Mouse (Mus musculus) myocyte (in vitro differentiated cells): ENCODE measurements around the gene Rassf6. TPM values are rescaled to one million over a fixed set of nuclear protein-coding genes. Genes with fewer than 3 reads are reported as not detected.

Experiments used
- H3K27me3 ChIP-seq: one replicate; pipeline ENCODE4 v1.6.1; 2011; ENCODE audit not compliant: control insufficient read depth, insufficient read depth, insufficient read length
- H3K36me3 ChIP-seq: one replicate; pipeline ENCODE4 v1.6.1; 2011; ENCODE audit not compliant: control insufficient read depth, insufficient read depth
- H3K4me2 ChIP-seq: one replicate; pipeline ENCODE4 v1.6.1; 2011; ENCODE audit warnings: low read depth, control low read depth
- H3K4me3 ChIP-seq: one replicate; pipeline ENCODE4 v1.5.1; 2011; ENCODE audit warnings: mild to moderate bottlenecking, control low read depth, moderate library complexity
- H3K79me2 ChIP-seq: one replicate; pipeline ENCODE4 v1.6.1; 2011; ENCODE audit not compliant: control insufficient read depth, insufficient read depth
- H3ac ChIP-seq: one replicate; pipeline ENCODE4 v1.6.1; 2011; ENCODE audit not compliant: control insufficient read depth, insufficient read length
- CEBPB ChIP-seq: IDR thresholded peaks from 2 replicates; pipeline ENCODE4 v1.6.1; 2011; ENCODE audit warnings: mild to moderate bottlenecking, moderate library complexity; ENCODE audit not compliant: poor library complexity, insufficient read depth, severe bottlenecking
- E2F4 ChIP-seq: IDR thresholded peaks from one replicate; pipeline ENCODE4 v1.6.1; 2011; ENCODE audit warnings: mild to moderate bottlenecking, control low read depth, moderate library complexity; ENCODE audit not compliant: insufficient read depth
- MAX ChIP-seq: IDR thresholded peaks from one replicate; pipeline ENCODE4 v1.6.1; 2011; ENCODE audit warnings: low read depth, mild to moderate bottlenecking, control low read depth
- MYOD1 ChIP-seq, 3 experiments: IDR thresholded peaks; one replicate each; pipeline ENCODE4 v1.6.1; 2011; ENCODE audit warnings: control low read depth in 2 of 3, low read depth in 2 of 3, mild to moderate bottlenecking in 2 of 3, moderate library complexity in 1 of 3; ENCODE audit not compliant: insufficient read length in 2 of 3, control insufficient read depth in 1 of 3
- MYOG ChIP-seq, 3 experiments: IDR thresholded peaks; one replicate each; pipeline ENCODE4 v1.6.1; 2011; ENCODE audit warnings: control low read depth in 2 of 3, low read depth in 2 of 3, mild to moderate bottlenecking in 2 of 3; ENCODE audit not compliant: insufficient read length in 2 of 3, control insufficient read depth in 1 of 3, insufficient read depth in 1 of 3
- POLR2A ChIP-seq: IDR thresholded peaks from one replicate; pipeline ENCODE4 v1.6.1; 2011; ENCODE audit warnings: low read depth, mild to moderate bottlenecking, control low read depth, moderate library complexity; ENCODE audit not compliant: insufficient read length
- POLR2AphosphoS2 ChIP-seq: IDR thresholded peaks from one replicate; pipeline ENCODE4 v1.6.1; 2011; ENCODE audit warnings: low read depth, control low read depth; ENCODE audit not compliant: insufficient read length
- REST ChIP-seq: IDR thresholded peaks from one replicate; pipeline ENCODE4 v1.6.1; 2011; ENCODE audit warnings: mild to moderate bottlenecking, control low read depth, moderate library complexity; ENCODE audit not compliant: insufficient read depth, insufficient read length
- SRF ChIP-seq: IDR thresholded peaks from one replicate; pipeline ENCODE4 v1.6.1; 2011; ENCODE audit warnings: low read depth; ENCODE audit not compliant: control insufficient read depth, insufficient read length
- TCF12 ChIP-seq: IDR thresholded peaks from one replicate; pipeline ENCODE4 v1.6.1; 2011; ENCODE audit warnings: mild to moderate bottlenecking, control low read depth; ENCODE audit not compliant: poor library complexity, insufficient read depth, severe bottlenecking
- TCF3 ChIP-seq: IDR thresholded peaks from one replicate; pipeline ENCODE4 v1.6.1; 2011; ENCODE audit warnings: low read depth, control low read depth; ENCODE audit not compliant: insufficient read length
- USF1 ChIP-seq: IDR thresholded peaks from one replicate; pipeline ENCODE4 v1.6.1; 2011; ENCODE audit warnings: low read depth, mild to moderate bottlenecking, control low read depth, moderate library complexity
- polyA plus RNA-seq: library from polyadenylated mRNA; unstranded; fragments of >200 nt; fragmentation: generic; extraction: Trizol; gene quantifications from one replicate; pipeline ENCODE4 v1.2.1, GENCODE M21; 2012; ENCODE audit warnings: missing spikeins

Rassf6 gene
- polyA plus RNA-seq, 1 experiment, result not detected

DNA sequence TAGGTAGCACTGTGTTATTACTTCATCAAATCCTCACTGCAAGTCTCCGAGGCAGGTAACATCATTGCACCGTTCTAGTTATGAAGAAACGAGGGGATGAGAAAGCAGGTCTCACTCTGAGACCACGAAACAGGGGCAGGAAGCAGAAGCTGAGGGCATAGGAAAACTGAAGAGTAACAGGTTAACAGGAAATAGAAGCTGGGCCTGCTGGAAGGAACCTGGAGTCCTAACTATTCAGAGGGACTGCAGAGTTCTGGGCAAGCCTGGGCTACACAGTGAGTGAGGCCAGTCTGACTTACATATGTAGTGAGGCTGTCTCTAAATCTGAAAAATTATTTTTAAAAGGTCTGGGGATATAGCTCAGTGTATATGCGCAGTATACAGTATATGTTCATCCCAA is 52.4 kb downstream of the Rassf6 start:
- Histone ChIP-seq H3K27me3 (peaks cover 4% of the 10 kb centered on the region), H3K4me2 (no peak overlapping the region), H3K79me2 (no peaks in the 10 kb centered on the region), H3ac (no peak overlapping the region), H3K36me3 (no peaks in the 10 kb centered on the region), H3K4me3 (no peak overlapping the region)
- TF ChIP-seq POLR2A, result no peak
- TF ChIP-seq USF1, result no peak
- no peak for TF ChIP-seq REST
- no peak for TF ChIP-seq MYOD1 (IDR thresholded peaks at IDR 0.05; ENCODE audit: control insufficient read depth in 1 of 3, insufficient read length in 2 of 3, low read depth in 2 of 3)
- TF ChIP-seq MYOG (IDR thresholded peaks at IDR 0.05; ENCODE audit: control insufficient read depth in 1 of 3, insufficient read depth in 1 of 3, insufficient read length in 2 of 3, low read depth in 2 of 3), result no peak
- no peak for TF ChIP-seq TCF12
- no peak for TF ChIP-seq TCF3
- TF ChIP-seq CEBPB, result no peak
- TF ChIP-seq E2F4, result no peak
- no peak for TF ChIP-seq MAX
- TF ChIP-seq POLR2AphosphoS2, result no peak
- TF ChIP-seq SRF, result no peak

GRCm38 (mm10) chr5:90586511-90586910 is 53.9 kb downstream of the Rassf6 start:
- Histone ChIP-seq H3K79me2 (no peaks in the 10 kb centered on the region), H3K4me2 (no peak overlapping the region), H3K27me3 (peaks cover 15% of the 10 kb centered on the region), H3K36me3 (no peaks in the 10 kb centered on the region), H3ac (no peak overlapping the region), H3K4me3 (no peak overlapping the region)
- TF ChIP-seq CEBPB (no peak), MYOD1 (IDR thresholded peaks at IDR 0.05; ENCODE audit: control insufficient read depth in 1 of 3, insufficient read length in 2 of 3, low read depth in 2 of 3) (no peak), POLR2A (no peak), MYOG (IDR thresholded peaks at IDR 0.05; ENCODE audit: control insufficient read depth in 1 of 3, insufficient read depth in 1 of 3, insufficient read length in 2 of 3, low read depth in 2 of 3) (no peak), USF1 (no peak), POLR2AphosphoS2 (no peak), TCF12 (no peak), REST (no peak), SRF (no peak), TCF3 (no peak), E2F4 (no peak), MAX (no peak)

DNA sequence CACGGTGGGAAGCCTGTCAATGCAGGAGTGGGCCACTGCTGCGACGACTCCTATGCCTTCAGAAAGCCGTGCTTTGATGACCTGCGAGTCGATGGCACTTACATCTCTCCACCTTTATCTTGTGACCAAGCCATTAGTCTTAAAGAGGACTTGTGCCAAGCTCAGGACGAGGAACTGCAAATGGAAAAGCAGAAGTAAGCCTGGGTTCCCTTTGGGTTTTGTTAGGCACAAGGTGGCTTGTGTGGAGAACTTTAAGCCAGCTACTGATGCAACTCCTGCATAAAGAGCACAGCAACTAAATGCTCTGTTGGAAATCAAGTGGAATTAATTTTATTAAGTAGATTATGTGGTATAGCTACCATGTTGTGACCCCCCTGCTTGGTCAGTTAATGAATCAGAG is 55.7 kb downstream of the Rassf6 start:
- TF ChIP-seq POLR2AphosphoS2, result no peak
- no peak for TF ChIP-seq CEBPB
- no peak for TF ChIP-seq USF1
- no peak for TF ChIP-seq MYOD1 (IDR thresholded peaks at IDR 0.05; ENCODE audit: control insufficient read depth in 1 of 3, insufficient read length in 2 of 3, low read depth in 2 of 3)
- Histone ChIP-seq H3K27me3 (peaks cover 15% of the 10 kb centered on the region), H3K79me2 (no peaks in the 10 kb centered on the region), H3K4me2 (no peak overlapping the region), H3K4me3 (no peak overlapping the region), H3ac (no peak overlapping the region), H3K36me3 (no peaks in the 10 kb centered on the region)

DNA sequence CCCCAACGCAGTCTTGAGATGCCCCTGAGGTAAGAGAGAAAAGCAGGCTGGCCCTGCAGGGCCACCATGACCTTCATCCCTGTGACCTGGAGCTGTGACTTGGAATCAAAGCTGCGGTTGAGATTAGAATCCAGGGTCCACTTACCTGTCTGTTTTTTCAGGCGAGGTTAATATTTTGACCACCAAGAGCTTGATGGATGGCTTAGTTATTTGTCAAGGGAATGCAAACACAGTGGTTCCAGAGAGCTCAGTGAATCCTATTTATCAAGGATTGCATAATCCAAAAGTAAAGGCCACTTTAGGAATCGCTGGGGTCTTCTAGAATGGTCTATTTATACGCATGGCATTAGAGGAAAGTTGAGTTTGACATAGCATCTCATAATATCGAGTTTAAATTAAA is 58.3 kb downstream of the Rassf6 start:
- Histone ChIP-seq H3K4me3 (no peak overlapping the region), H3ac (no peak overlapping the region), H3K79me2 (no peaks in the 10 kb centered on the region), H3K36me3 (no peaks in the 10 kb centered on the region), H3K4me2 (no peak overlapping the region), H3K27me3 (peaks cover 15% of the 10 kb centered on the region)
- TF ChIP-seq REST (no peak), TCF3 (no peak), CEBPB (no peak), TCF12 (no peak), POLR2AphosphoS2 (no peak), POLR2A (no peak), MAX (no peak), MYOD1 (IDR thresholded peaks at IDR 0.05; ENCODE audit: control insufficient read depth in 1 of 3, insufficient read length in 2 of 3, low read depth in 2 of 3) (no peak), SRF (no peak), MYOG (IDR thresholded peaks at IDR 0.05; ENCODE audit: control insufficient read depth in 1 of 3, insufficient read depth in 1 of 3, insufficient read length in 2 of 3, low read depth in 2 of 3) (no peak), USF1 (no peak)

DNA sequence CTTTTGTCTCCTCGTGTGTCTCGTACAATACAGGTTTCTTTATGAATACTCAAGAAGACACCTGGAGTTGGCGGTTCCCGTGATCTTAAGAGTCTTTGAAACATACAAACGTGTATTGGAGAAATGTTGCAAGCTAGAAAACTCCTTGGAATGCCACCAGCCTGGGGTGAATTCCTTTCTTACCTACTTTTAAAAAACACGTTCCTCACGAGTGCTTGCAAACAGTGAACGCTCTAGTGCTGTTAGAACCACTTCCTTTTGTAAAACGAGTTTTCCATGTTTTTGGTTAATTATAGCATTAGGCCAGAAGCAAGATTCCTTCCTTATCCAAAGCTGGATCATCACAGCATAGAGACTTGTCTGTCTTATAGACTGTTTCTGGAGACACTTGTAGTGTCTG is 60.9 kb downstream of the Rassf6 start:
- Histone ChIP-seq H3K4me3 (no peak overlapping the region), H3K36me3 (no peaks in the 10 kb centered on the region), H3K4me2 (no peak overlapping the region), H3ac (no peak overlapping the region), H3K27me3 (peaks cover 15% of the 10 kb centered on the region), H3K79me2 (no peaks in the 10 kb centered on the region)
- TF ChIP-seq SRF, result no peak
- TF ChIP-seq MYOD1 (IDR thresholded peaks at IDR 0.05; ENCODE audit: control insufficient read depth in 1 of 3, insufficient read length in 2 of 3, low read depth in 2 of 3), result no peak
- no peak for TF ChIP-seq E2F4
- no peak for TF ChIP-seq USF1
- TF ChIP-seq TCF12, result no peak
- no peak for TF ChIP-seq POLR2A
- no peak for TF ChIP-seq REST
- TF ChIP-seq POLR2AphosphoS2, result no peak
